Mouse (Mus musculus): ENCODE results near the gene Hk1.

Gene Hk1

GRCm38 (mm10) chr10:62224231-62224630, 155.5 kb downstream of the Hk1 start:
- peak; percentile 24 for DNase-seq (ENCODE audit: low spot score)

GRCm38 (mm10) chr10:62222777-62223176, 156.9 kb downstream of the Hk1 start:
- DNase-seq (ENCODE audit: low spot score), result no peak

GRCm38 (mm10) chr10:62221647-62222046, 158.1 kb downstream of the Hk1 start:
- DNase-seq (ENCODE audit: low spot score), result no peak

DNA sequence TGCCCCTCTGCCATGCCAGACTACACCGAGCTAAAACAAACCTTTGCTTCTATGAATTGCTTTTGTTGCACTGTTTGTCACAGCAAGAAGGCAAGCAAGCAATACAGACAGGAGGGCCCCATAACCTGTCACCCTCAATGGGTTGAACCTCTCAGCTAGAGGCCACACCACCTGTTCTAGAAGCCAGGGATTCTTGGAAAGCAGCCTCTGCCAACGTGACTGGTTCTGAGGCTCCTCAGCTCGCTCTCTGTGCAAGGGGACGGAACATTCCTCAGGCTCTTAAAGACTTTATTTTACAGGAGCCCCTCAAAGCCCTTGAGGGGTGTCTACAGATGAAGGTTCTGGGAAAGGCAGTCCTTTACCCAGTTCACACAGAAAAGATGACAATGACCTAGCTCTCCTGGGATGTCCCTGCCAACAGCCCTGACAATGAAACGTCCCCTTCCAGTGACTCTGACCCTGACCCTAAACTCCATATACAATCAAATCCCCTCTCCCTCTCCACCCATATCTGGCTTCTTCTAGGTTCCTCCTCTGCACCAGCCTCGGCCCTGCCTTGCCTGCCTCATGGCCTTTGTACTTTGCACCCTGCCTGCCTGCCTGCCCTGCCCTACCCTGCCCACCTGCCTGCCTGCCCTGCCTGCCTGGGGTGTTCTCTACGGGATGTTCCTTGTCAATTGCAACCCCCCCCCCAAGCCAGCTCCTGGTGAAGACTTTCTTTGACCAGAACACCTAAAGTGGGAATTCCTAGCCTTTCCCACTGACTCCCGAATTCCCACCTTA, 158.8 kb downstream of the Hk1 start:
- DNase-seq (ENCODE audit: low spot score), result no peak
